Mouse (Mus musculus) heart, embryonic 14.5 days (tissue): ENCODE measurements around the gene Nup93. TPM values are rescaled to one million over a fixed set of nuclear protein-coding genes. Genes with fewer than 3 reads are reported as not detected.

ENCODE experiments used
- ATAC-seq: fragments of 200-750 bp; cut with Nextera tagmentation; 2 replicates; pipeline ENCODE4 v1.8.0; 2017; ENCODE audit warnings: low read depth, moderate TSS enrichment; ENCODE audit not compliant: insufficient number of reproducible peaks, insufficient read depth, low FRiP score
- H3K27ac ChIP-seq, 2 experiments: fragments of 200-500 bp in 1 of 2; fragments of 300-500 bp in 1 of 2; sonication (generic) in 1 of 2; replicated peaks in 1 of 2; 2 replicates each; pipeline ENCODE4 v1.5.1; 2012 to 2014; ENCODE audit warnings: low read depth in 2 of 2, low read length in 2 of 2, control low read depth in 1 of 2, mild to moderate bottlenecking in 1 of 2, mixed read lengths in 1 of 2; ENCODE audit not compliant: control insufficient read depth in 1 of 2, insufficient read depth in 1 of 2
- H3K27me3 ChIP-seq: fragments of 300-500 bp; sonication (generic); 2 replicates; pipeline ENCODE4 v1.6.1; 2014; ENCODE audit warnings: mild to moderate bottlenecking, low read length, control low read depth; ENCODE audit not compliant: control insufficient read depth, insufficient read depth
- H3K36me3 ChIP-seq: fragments of 300-500 bp; sonication (generic); 2 replicates; pipeline ENCODE4 v1.6.1; 2014; ENCODE audit warnings: mild to moderate bottlenecking, control low read depth, low read length, mixed read lengths; ENCODE audit not compliant: control insufficient read depth, insufficient read depth
- H3K4me1 ChIP-seq, 2 experiments: fragments of 200-500 bp in 1 of 2; fragments of 300-500 bp in 1 of 2; sonication (generic) in 1 of 2; 2 replicates each; pipeline ENCODE4 v1.6.1; 2012 to 2014; ENCODE audit warnings: low read length in 2 of 2, control low read depth in 1 of 2, mixed read lengths in 1 of 2; ENCODE audit not compliant: control insufficient read depth in 2 of 2, insufficient read depth in 2 of 2
- H3K4me2 ChIP-seq: fragments of 300-500 bp; sonication (generic); 2 replicates; pipeline ENCODE4 v1.6.1; 2014; ENCODE audit warnings: mild to moderate bottlenecking, low read length
- H3K4me3 ChIP-seq, 2 experiments: fragments of 200-500 bp in 1 of 2; fragments of 300-500 bp in 1 of 2; sonication (generic) in 1 of 2; 2 replicates each; pipeline ENCODE4 v1.5.1; 2012 to 2014; ENCODE audit warnings: low read length in 2 of 2, mild to moderate bottlenecking in 2 of 2, control low read depth in 1 of 2, low read depth in 1 of 2, moderate library complexity in 1 of 2; ENCODE audit not compliant: control insufficient read depth in 1 of 2, insufficient read depth in 1 of 2
- H3K9ac ChIP-seq: fragments of 300-500 bp; sonication (generic); 2 replicates; pipeline ENCODE4 v1.6.1; 2014; ENCODE audit warnings: mild to moderate bottlenecking, low read length
- H3K9me3 ChIP-seq: fragments of 300-500 bp; sonication (generic); 2 replicates; pipeline ENCODE4 v1.6.1; 2016; ENCODE audit warnings: low read length, control low read depth; ENCODE audit not compliant: control insufficient read depth
- WGBS: fragments of 180-500 bp; shearing (Covaris S2); extraction: QIAGEN DNeasy Blood & Tissue Kit; methylation state at CpG from one replicate; pipeline ENCODE4 v1.1.7; 2014; 5-methylcytosine and 5-hydroxymethylcytosine counted together
- polyA plus RNA-seq: library from polyadenylated mRNA; unstranded; fragments of >200 nt; fragmentation: Nextera tagmentation; extraction: Ambion mirVana; gene quantifications from 2 replicates; pipeline ENCODE4 v1.2.1, GENCODE M21; 2014

The Nup93 gene
- polyA plus RNA-seq, 1 experiment from 2014 or later = 56.9 TPM

- WGBS = 91% methylated on average over 1 of the region's 1 CpGs
- H3K4me1 ChIP-seq = peaks cover 10 to 18% of the 10 kb centered on the region in 2 experiments
- H3K27ac ChIP-seq = no peak overlapping the region
- no peaks in the 10 kb centered on the region for H3K9me3 ChIP-seq
- ATAC-seq = no peak
- H3K9ac ChIP-seq = no peak overlapping the region; the same call in 1 of the 2 replicates
- H3K27me3 ChIP-seq = peaks cover 53% of the 10 kb centered on the region
- peak overlapping the region in 1 of 2 experiments; percentile 59; a peak in 2 of 4 replicates for H3K4me3 ChIP-seq
- no peaks in the 10 kb centered on the region for H3K36me3 ChIP-seq
- H3K4me2 ChIP-seq = peak overlapping the region; percentile 84
Measured at GRCm38 (mm10) chr8:94180561-94180908, 33.8 kb upstream of the Nup93 start.

- ATAC-seq = no peak
- Histone ChIP-seq H3K9ac (peak overlapping the region; percentile 44), H3K36me3 (no peaks in the 10 kb centered on the region), H3K9me3 (no peaks in the 10 kb centered on the region), H3K27ac (no peak overlapping the region), H3K4me1 (peaks cover 17 to 26% of the 10 kb centered on the region in 2 experiments), H3K4me3 (peak overlapping the region in 1 of 2 experiments; percentile 18; a peak in 2 of 4 replicates), H3K4me2 (peak overlapping the region; percentile 59), H3K27me3 (peaks cover 46% of the 10 kb centered on the region)
- WGBS = 73% methylated on average over 13 of the region's 13 CpGs
Measured at GRCm38 (mm10) chr8:94182055-94182929, 32.1 kb upstream of the Nup93 start.

GRCm38 (mm10) chr8:94183117-94183516 is 31.2 kb upstream of the Nup93 start:
- H3K4me1 ChIP-seq = peaks cover 17 to 26% of the 10 kb centered on the region in 2 experiments
- under 1% methylated on average over 16 of the region's 16 CpGs for WGBS
- H3K9me3 ChIP-seq = no peaks in the 10 kb centered on the region
- peaks cover 50% of the 10 kb centered on the region for H3K27me3 ChIP-seq
- peak; percentile 44 for ATAC-seq
- H3K27ac ChIP-seq = no peak overlapping the region
- no peaks in the 10 kb centered on the region for H3K36me3 ChIP-seq
- peak overlapping the region; percentile 44 for H3K9ac ChIP-seq
- peak overlapping the region; percentile 59 for H3K4me2 ChIP-seq
- H3K4me3 ChIP-seq = peak overlapping the region; percentile 18 to 19

- Histone ChIP-seq H3K4me2 (no peak overlapping the region), H3K27ac (no peak overlapping the region), H3K9me3 (no peaks in the 10 kb centered on the region), H3K4me3 (no peak overlapping the region), H3K4me1 (peaks cover 20 to 26% of the 10 kb centered on the region in 2 experiments), H3K9ac (no peak overlapping the region), H3K27me3 (peaks cover 50% of the 10 kb centered on the region), H3K36me3 (no peaks in the 10 kb centered on the region)
- WGBS = 38% methylated on average over 12 of the region's 12 CpGs
- ATAC-seq = no peak
Measured at GRCm38 (mm10) chr8:94184357-94184843, 30.0 kb upstream of the Nup93 start.

GRCm38 (mm10) chr8:94185791-94186190 is 28.6 kb upstream of the Nup93 start:
- no peak overlapping the region for H3K4me3 ChIP-seq
- peaks cover 18 to 25% of the 10 kb centered on the region in 2 experiments for H3K4me1 ChIP-seq
- no peak for ATAC-seq
- no peaks in the 10 kb centered on the region for H3K36me3 ChIP-seq
- no peak overlapping the region for H3K9ac ChIP-seq
- H3K9me3 ChIP-seq = no peaks in the 10 kb centered on the region
- no peak overlapping the region for H3K27ac ChIP-seq
- H3K4me2 ChIP-seq = no peak overlapping the region
- peaks cover 39% of the 10 kb centered on the region for H3K27me3 ChIP-seq
- 66% methylated on average over 6 of the region's 6 CpGs for WGBS

GRCm38 (mm10) chr8:94186542-94186941 is 27.8 kb upstream of the Nup93 start:
- Histone ChIP-seq H3K27me3 (peaks cover 39% of the 10 kb centered on the region), H3K36me3 (no peaks in the 10 kb centered on the region), H3K4me2 (peak overlapping the region; percentile 56), H3K4me1 (peaks cover 20 to 30% of the 10 kb centered on the region in 2 experiments), H3K9ac (peak overlapping the region; percentile 30; the same call in 1 of the 2 replicates), H3K27ac (no peak overlapping the region), H3K9me3 (no peaks in the 10 kb centered on the region), H3K4me3 (peak overlapping the region; percentile 12 to 14; a peak in 3 of 4 replicates)
- peak; percentile 12; the same call in 1 of the 2 replicates for ATAC-seq
- 4% methylated on average over 17 of the region's 17 CpGs for WGBS

GRCm38 (mm10) chr8:94187290-94188002 is 26.9 kb upstream of the Nup93 start:
- Histone ChIP-seq H3K4me1 (peaks cover 20 to 30% of the 10 kb centered on the region in 2 experiments), H3K27ac (no peak overlapping the region), H3K9ac (no peak overlapping the region), H3K4me3 (no peak overlapping the region), H3K4me2 (no peak overlapping the region), H3K27me3 (peaks cover 35% of the 10 kb centered on the region), H3K9me3 (no peaks in the 10 kb centered on the region), H3K36me3 (no peaks in the 10 kb centered on the region)
- ATAC-seq = no peak
- WGBS = 52% methylated on average over 21 of the region's 21 CpGs
